Mouse (Mus musculus): ENCODE results near the gene Nek2. TPM values are rescaled to one million over a fixed set of nuclear protein-coding genes. Genes with fewer than 3 reads are reported as not detected.

Gene Nek2
- polyA plus RNA-seq, 1 experiment from 2014 or later, result 16.5 TPM

DNA sequence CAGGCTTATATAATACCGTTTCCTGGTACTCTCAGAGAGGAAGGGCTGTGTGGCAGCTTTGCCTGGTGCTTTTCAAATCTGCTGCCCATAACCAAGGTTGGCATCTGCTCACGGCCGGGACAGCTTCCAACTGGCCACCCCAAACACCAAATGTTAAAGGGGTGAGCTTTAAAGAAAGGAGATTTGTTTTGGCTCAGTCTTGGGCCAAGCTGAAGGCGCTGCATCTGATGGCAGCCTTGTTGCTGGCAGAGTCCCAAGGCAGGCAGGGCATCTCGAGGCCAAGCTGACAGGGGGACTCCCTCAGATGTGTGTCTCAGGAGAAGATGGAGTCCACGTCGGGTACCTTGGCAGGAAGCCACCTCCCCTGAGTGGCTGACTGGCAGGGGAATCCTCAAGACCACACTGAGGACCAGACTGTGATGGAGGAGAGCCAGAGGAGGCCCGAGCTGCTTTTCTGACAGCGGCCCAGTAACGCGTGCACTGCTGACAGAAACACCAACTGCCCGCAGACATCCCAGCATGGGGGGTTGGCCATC is 12.5 kb upstream of the Nek2 start:
- no peak overlapping the region for H3K4me3 ChIP-seq (replicated peaks; ENCODE audit: low read length)
- WGBS, result 27% methylated on average over 12 of the region's 12 CpGs
- H3K36me3 ChIP-seq (ENCODE audit: control insufficient read depth, insufficient read depth), result no peaks in the 10 kb centered on the region
- H3K27ac ChIP-seq (ENCODE audit: low read length), result peak overlapping the region; percentile 55
- peak overlapping the region; percentile 25; the same call in 1 of the 2 replicates for H3K4me2 ChIP-seq (ENCODE audit: low read length)
- no peak overlapping the region for H3K9ac ChIP-seq (replicated peaks; ENCODE audit: low read depth, low read length)
- no peaks in the 10 kb centered on the region for H3K9me3 ChIP-seq (ENCODE audit: control insufficient read depth, low read length)
- H3K27me3 ChIP-seq (replicated peaks; ENCODE audit: control insufficient read depth, insufficient read depth, low read length), result no peaks in the 10 kb centered on the region
- peak; percentile 96 for ATAC-seq
- H3K4me1 ChIP-seq (replicated peaks; ENCODE audit: control insufficient read depth, insufficient read depth, low read length), result peaks cover 13% of the 10 kb centered on the region

DNA sequence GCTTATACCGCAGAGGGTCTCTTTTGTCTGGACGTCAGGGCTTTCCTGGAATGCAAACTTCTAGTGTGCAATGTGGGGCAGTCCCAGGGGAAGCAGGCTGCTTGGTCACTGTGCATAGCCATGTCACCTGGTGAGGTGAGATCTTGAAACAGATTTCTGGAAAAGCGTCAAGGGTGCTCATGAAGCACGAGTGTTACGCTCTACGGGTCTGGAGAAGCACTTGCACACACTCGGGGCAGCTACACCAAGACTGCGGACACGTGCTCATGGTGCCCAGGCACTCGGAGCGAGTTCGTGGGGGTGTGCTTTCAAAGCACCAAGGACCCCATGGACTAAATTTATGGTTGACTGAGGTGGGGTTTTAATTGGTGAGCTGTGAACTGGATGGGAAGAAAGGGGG is 9.5 kb upstream of the Nek2 start:
- Histone ChIP-seq H3K4me3 (replicated peaks; ENCODE audit: low read length) (no peak overlapping the region), H3K36me3 (ENCODE audit: control insufficient read depth, insufficient read depth) (no peaks in the 10 kb centered on the region), H3K9ac (replicated peaks; ENCODE audit: low read depth, low read length) (no peak overlapping the region), H3K27me3 (replicated peaks; ENCODE audit: control insufficient read depth, insufficient read depth, low read length) (no peaks in the 10 kb centered on the region), H3K27ac (ENCODE audit: low read length) (no peak overlapping the region), H3K4me2 (ENCODE audit: low read length) (no peak overlapping the region), H3K4me1 (replicated peaks; ENCODE audit: control insufficient read depth, insufficient read depth, low read length) (peaks cover 16% of the 10 kb centered on the region), H3K9me3 (ENCODE audit: control insufficient read depth, low read length) (no peaks in the 10 kb centered on the region)
- WGBS, result 90% methylated on average over 12 of the region's 12 CpGs
- no peak for ATAC-seq

DNA sequence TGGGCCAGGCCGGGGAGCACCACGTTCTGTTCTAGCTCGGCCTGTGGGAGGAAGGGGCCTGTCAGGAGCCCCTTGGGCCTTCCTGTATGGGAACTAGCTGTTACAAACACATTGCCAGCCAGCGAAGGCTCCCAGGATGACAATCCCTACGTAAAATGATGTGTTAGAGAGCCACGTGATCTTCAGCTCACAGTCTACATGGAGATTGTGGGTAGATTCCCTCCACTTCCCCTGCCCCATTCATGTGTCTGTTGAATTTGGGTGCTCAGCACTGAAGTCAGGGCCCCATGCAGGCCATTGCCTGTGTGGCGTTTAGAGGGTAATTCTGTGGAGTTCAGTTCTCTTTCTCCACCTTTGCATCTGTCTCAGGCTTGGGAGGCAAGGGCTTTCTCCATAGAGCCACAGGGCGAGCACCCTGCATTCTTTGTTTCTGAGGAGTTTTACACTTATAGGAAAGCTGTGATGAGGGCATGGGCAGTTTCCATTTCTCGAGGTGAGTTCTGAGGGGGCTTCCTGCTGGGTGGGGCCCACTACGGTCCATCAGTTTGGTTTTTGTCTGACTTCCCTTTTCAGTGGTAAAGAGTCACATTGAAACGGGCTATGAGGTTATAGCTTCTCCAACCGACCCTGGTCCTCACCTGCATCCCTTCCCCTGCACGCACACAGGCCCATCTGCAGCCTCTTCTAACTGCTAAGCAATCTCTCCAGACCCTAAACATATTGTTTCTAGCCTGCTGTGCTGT is 8.1 kb upstream of the Nek2 start:
- Histone ChIP-seq H3K36me3 (ENCODE audit: control insufficient read depth, insufficient read depth) (no peaks in the 10 kb centered on the region), H3K4me1 (replicated peaks; ENCODE audit: control insufficient read depth, insufficient read depth, low read length) (peaks cover 18% of the 10 kb centered on the region), H3K4me3 (replicated peaks; ENCODE audit: low read length) (no peak overlapping the region), H3K27me3 (replicated peaks; ENCODE audit: control insufficient read depth, insufficient read depth, low read length) (no peaks in the 10 kb centered on the region), H3K4me2 (ENCODE audit: low read length) (no peak overlapping the region), H3K27ac (ENCODE audit: low read length) (no peak overlapping the region), H3K9ac (replicated peaks; ENCODE audit: low read depth, low read length) (no peak overlapping the region), H3K9me3 (ENCODE audit: control insufficient read depth, low read length) (no peaks in the 10 kb centered on the region)
- WGBS, result 84% methylated on average over 13 of the region's 13 CpGs
- no peak for ATAC-seq

DNA sequence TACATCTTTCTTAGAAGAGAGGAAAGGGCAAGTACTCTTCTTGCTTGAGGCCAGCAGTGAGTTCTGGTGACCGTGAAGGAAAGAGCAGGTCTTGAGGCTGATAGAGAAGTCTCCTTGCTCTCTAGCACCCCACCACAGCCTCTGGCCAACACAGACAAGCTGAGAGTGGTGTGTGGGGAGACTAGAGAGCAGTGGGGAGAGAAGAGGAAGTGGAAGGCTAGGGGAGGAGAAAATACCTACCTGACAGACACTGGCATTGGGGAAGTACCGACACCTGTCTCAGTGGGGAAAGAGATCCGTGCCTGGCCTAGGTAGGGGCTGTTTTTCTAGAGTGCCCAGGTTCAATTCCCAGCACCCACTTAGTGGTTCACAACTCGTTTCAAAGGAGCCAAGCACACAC is 7.0 kb upstream of the Nek2 start:
- Histone ChIP-seq H3K9me3 (ENCODE audit: control insufficient read depth, low read length) (no peaks in the 10 kb centered on the region), H3K4me2 (ENCODE audit: low read length) (no peak overlapping the region), H3K4me1 (replicated peaks; ENCODE audit: control insufficient read depth, insufficient read depth, low read length) (peaks cover 10% of the 10 kb centered on the region), H3K27me3 (replicated peaks; ENCODE audit: control insufficient read depth, insufficient read depth, low read length) (no peaks in the 10 kb centered on the region), H3K4me3 (replicated peaks; ENCODE audit: low read length) (no peak overlapping the region), H3K36me3 (ENCODE audit: control insufficient read depth, insufficient read depth) (no peaks in the 10 kb centered on the region), H3K27ac (ENCODE audit: low read length) (no peak overlapping the region), H3K9ac (replicated peaks; ENCODE audit: low read depth, low read length) (no peak overlapping the region)
- 75% methylated on average over 4 of the region's 4 CpGs for WGBS
- ATAC-seq, result no peak

DNA sequence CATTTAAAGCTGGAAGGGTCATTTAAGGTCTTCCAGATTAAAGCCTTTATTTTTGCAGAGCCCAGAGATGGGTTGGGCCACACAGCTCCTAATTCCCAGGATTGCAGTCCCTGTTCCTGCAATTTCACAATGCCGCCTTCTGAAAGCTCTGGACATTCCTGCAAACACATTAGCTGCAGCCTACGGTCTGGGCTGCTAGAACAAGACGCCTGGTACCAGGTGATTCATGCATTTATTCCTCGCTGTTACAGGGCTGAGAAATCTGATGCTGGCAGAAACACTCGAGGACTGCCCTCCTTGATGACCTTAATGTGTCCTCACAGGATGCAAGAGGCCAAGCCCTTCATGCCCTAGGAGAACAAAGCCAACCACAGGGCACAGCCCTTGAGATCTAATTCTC is 6.3 kb upstream of the Nek2 start:
- Histone ChIP-seq H3K4me2 (ENCODE audit: low read length) (no peak overlapping the region), H3K9ac (replicated peaks; ENCODE audit: low read depth, low read length) (no peak overlapping the region), H3K36me3 (ENCODE audit: control insufficient read depth, insufficient read depth) (no peaks in the 10 kb centered on the region), H3K4me1 (replicated peaks; ENCODE audit: control insufficient read depth, insufficient read depth, low read length) (peaks cover 6% of the 10 kb centered on the region; the same call in 1 of the 2 replicates), H3K9me3 (ENCODE audit: control insufficient read depth, low read length) (no peaks in the 10 kb centered on the region), H3K4me3 (replicated peaks; ENCODE audit: low read length) (no peak overlapping the region), H3K27ac (ENCODE audit: low read length) (no peak overlapping the region), H3K27me3 (replicated peaks; ENCODE audit: control insufficient read depth, insufficient read depth, low read length) (no peaks in the 10 kb centered on the region)
- WGBS, result 56% methylated on average over 5 of the region's 5 CpGs
- ATAC-seq, result no peak

DNA sequence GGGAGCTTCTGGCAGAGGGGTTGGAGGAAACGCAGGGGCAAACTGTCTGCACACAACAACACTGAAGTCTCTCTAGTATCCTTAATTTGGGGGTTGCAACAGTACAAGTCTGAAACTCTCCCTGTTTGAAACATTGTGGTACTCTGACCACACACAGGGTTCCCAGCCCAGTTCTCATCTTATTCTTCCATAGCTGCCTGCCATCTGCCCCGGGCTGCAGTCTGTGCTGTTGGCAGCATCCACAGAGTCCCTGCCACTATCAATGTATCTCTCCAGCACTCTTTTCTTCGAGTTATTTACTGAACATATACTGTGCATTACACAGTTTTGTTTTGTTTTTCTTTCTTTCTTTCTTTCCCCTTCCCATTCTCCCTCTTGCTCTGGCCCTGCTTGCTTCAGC is 4.6 kb upstream of the Nek2 start:
- H3K9ac ChIP-seq (replicated peaks; ENCODE audit: low read depth, low read length), result no peak overlapping the region
- no peak overlapping the region for H3K27ac ChIP-seq (ENCODE audit: low read length)
- H3K36me3 ChIP-seq (ENCODE audit: control insufficient read depth, insufficient read depth), result no peaks in the 10 kb centered on the region
- H3K9me3 ChIP-seq (ENCODE audit: control insufficient read depth, low read length), result no peaks in the 10 kb centered on the region
- no peaks in the 10 kb centered on the region for H3K27me3 ChIP-seq (replicated peaks; ENCODE audit: control insufficient read depth, insufficient read depth, low read length)
- peaks cover 10% of the 10 kb centered on the region for H3K4me1 ChIP-seq (replicated peaks; ENCODE audit: control insufficient read depth, insufficient read depth, low read length)
- WGBS, result 68% methylated on average over 3 of the region's 3 CpGs
- no peak overlapping the region for H3K4me3 ChIP-seq (replicated peaks; ENCODE audit: low read length)
- no peak overlapping the region for H3K4me2 ChIP-seq (ENCODE audit: low read length)
- ATAC-seq, result no peak

DNA sequence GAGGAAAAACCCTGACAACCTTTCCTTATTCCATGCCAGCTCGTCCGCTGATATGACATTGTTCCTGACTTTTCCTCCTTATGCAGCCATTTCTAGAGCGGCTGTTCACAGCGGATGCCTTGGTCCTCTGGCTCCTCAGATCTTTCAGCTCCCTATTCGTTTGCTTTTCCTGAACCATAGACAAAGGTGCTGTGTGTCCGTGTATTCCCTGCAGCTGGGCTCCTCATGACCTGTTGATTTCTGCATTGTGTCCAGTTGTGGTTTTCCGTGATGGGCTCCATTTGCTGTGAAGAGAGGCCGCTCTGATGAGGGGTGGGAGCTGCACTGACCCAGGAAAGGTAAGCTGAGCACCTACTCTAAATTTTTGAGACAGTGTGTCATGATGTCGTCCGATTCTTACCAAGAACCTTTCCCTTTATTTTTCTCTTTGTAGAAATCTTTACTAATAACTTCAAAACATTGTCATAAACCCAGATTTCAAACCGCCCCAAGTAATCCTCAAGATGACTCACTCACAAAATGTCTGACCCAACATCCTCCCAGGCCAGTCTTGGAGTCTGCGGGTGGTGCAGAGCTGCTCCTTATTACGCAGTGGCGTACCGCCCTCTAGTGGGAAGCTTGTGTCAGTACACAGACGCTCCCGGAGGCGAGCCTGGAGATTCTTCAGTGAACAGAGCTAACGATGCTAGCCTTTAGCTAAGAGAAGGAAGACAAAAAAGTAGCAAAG is 3.7 kb upstream of the Nek2 start:
- H3K4me3 ChIP-seq (replicated peaks; ENCODE audit: low read length), result no peak overlapping the region
- H3K4me2 ChIP-seq (ENCODE audit: low read length), result no peak overlapping the region
- no peak overlapping the region for H3K9ac ChIP-seq (replicated peaks; ENCODE audit: low read depth, low read length)
- 35% methylated on average over 19 of the region's 19 CpGs for WGBS
- H3K36me3 ChIP-seq (ENCODE audit: control insufficient read depth, insufficient read depth), result no peaks in the 10 kb centered on the region
- no peaks in the 10 kb centered on the region for H3K9me3 ChIP-seq (ENCODE audit: control insufficient read depth, low read length)
- H3K27ac ChIP-seq (ENCODE audit: low read length), result no peak overlapping the region
- peaks cover 17% of the 10 kb centered on the region for H3K4me1 ChIP-seq (replicated peaks; ENCODE audit: control insufficient read depth, insufficient read depth, low read length)
- ATAC-seq, result peak; percentile 54
- H3K27me3 ChIP-seq (replicated peaks; ENCODE audit: control insufficient read depth, insufficient read depth, low read length), result no peaks in the 10 kb centered on the region

DNA sequence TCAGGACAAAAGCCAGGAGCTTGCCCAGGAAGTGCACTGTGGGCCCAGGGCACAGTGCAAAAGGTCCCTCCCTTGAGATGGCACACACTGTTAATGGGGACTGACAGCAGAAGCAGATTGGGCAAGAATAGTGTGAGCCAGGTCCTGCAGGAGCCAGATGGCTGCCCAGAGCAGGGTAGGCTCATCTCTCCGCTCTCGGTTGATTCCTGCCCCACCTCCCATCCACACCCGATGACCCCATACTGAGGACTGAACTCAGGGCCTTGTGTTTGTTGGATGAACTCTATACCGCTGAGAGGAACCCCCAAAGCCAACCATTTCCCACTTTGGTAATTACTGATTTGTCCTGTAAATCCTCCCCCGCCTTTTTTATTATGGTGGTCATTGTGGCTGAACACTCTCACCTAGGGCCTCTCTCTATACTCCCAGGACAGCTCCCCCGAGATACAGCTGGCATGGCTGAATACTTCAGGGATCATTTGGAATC is 3.1 kb upstream of the Nek2 start:
- Histone ChIP-seq H3K4me3 (replicated peaks; ENCODE audit: low read length) (no peak overlapping the region), H3K27ac (ENCODE audit: low read length) (no peak overlapping the region), H3K36me3 (ENCODE audit: control insufficient read depth, insufficient read depth) (no peaks in the 10 kb centered on the region), H3K27me3 (replicated peaks; ENCODE audit: control insufficient read depth, insufficient read depth, low read length) (no peaks in the 10 kb centered on the region), H3K9ac (replicated peaks; ENCODE audit: low read depth, low read length) (no peak overlapping the region), H3K9me3 (ENCODE audit: control insufficient read depth, low read length) (no peaks in the 10 kb centered on the region), H3K4me2 (ENCODE audit: low read length) (no peak overlapping the region), H3K4me1 (replicated peaks; ENCODE audit: control insufficient read depth, insufficient read depth, low read length) (peaks cover 17% of the 10 kb centered on the region)
- no peak for ATAC-seq
- WGBS, result 47% methylated on average over 6 of the region's 6 CpGs

DNA sequence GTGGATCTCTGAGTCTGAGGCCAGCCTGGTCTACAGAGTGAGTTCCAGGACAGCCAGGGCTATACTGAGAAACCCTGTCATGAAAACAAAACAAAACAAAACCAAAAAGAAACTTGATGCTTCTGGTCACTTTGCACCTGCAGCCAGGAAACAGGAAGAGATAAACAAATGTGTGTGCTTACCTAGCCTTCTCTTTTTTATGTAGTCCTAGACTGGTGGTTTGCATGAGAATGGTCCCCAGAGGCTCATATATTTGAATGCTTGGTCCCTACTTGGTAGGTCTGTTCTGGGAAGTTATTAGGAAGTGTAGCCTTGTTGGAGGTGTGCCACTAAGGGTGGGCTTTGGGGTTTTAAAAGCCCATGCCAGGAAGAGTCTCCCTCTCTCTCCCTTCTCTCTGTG is 2.2 kb upstream of the Nek2 start:
- H3K27me3 ChIP-seq (replicated peaks; ENCODE audit: control insufficient read depth, insufficient read depth, low read length), result no peaks in the 10 kb centered on the region
- peaks cover 17% of the 10 kb centered on the region for H3K4me1 ChIP-seq (replicated peaks; ENCODE audit: control insufficient read depth, insufficient read depth, low read length)
- H3K4me2 ChIP-seq (ENCODE audit: low read length), result no peak overlapping the region
- no peak overlapping the region for H3K27ac ChIP-seq (ENCODE audit: low read length)
- H3K9ac ChIP-seq (replicated peaks; ENCODE audit: low read depth, low read length), result no peak overlapping the region
- H3K4me3 ChIP-seq (replicated peaks; ENCODE audit: low read length), result no peak overlapping the region
- no peak for ATAC-seq
- H3K9me3 ChIP-seq (ENCODE audit: control insufficient read depth, low read length), result no peaks in the 10 kb centered on the region
- no peaks in the 10 kb centered on the region for H3K36me3 ChIP-seq (ENCODE audit: control insufficient read depth, insufficient read depth)

All from forebrain, embryonic 16.5 days (tissue).